In genomic region chr13:104112266-104112900, GRCm38 (mm10) we compare ENCODE assay signal across 12 mouse cellular contexts. TPM values are rescaled to one million over a fixed set of nuclear protein-coding genes. Genes with fewer than 3 reads are reported as not detected.
A peak's percentile ranks its signal among the peaks of the same experiment; 100 is the strongest.
DNase-seq lines count a peak whose midpoint lies in the region; ATAC-seq lines count a peak whose summit lies in the region.
"Had no signal": no experiment of that assay in that cellular context is flagged by ENCODE, and none has a peak within 500 bp of the region (broad histone marks: within the 10 kb centered on the region; RNA-seq: fewer than 3 reads in every experiment).

No protein-coding gene starts in this region.

- no peaks in the 10 kb centered on the region for H3K27me3 ChIP-seq in hindbrain, embryonic 12.5 days
- H3K27me3 ChIP-seq in hindbrain, embryonic 10.5 days (ENCODE audit: insufficient read depth, poor library complexity, severe bottlenecking) = no peaks in the 10 kb centered on the region
- H3K27me3 ChIP-seq in kidney, embryonic 14.5 days (ENCODE audit: control insufficient read depth, insufficient read depth, low read length) = no peaks in the 10 kb centered on the region
- H3K27me3 ChIP-seq: neural tube, embryonic 12.5 days had no signal

- no peak overlapping the region for H3K9ac ChIP-seq in hindbrain, embryonic 12.5 days
- H3K9ac ChIP-seq in kidney, embryonic 14.5 days (ENCODE audit: low read depth, low read length) = no peak overlapping the region
- H3K9ac ChIP-seq: neural tube, embryonic 12.5 days had no signal

- no peak for DNase-seq in hindbrain, embryonic 10.5 days (ENCODE audit: low spot score)
- DNase-seq in CD4-positive helper T cell, adult 2 months (ENCODE audit: low read depth, low spot score) = peak; percentile 64
- no peak for DNase-seq in gastrocnemius, postnatal 10 days
- no peak for DNase-seq in adrenal gland, adult 18-20 months (ENCODE audit: low spot score in 2 of 2)
- DNase-seq: adrenal gland, postnatal 25 days; kidney, adult 8-10 months had no signal

- H3K4me1 ChIP-seq in hindbrain, embryonic 12.5 days = peaks cover 12% of the 10 kb centered on the region
- peaks cover 37% of the 10 kb centered on the region for H3K4me1 ChIP-seq in hindbrain, embryonic 10.5 days (replicated peaks)
- no peaks in the 10 kb centered on the region for H3K4me1 ChIP-seq in kidney, embryonic 14.5 days (ENCODE audit: control insufficient read depth, insufficient read depth, low read length)

- H3K4me2 ChIP-seq in hindbrain, embryonic 12.5 days (replicated peaks) = peak overlapping the region; percentile 31; the same call in 1 of the 2 replicates
- H3K4me2 ChIP-seq in kidney, embryonic 14.5 days (replicated peaks; ENCODE audit: low read depth, low read length) = no peak overlapping the region

- H3K36me3 ChIP-seq in hindbrain, embryonic 12.5 days = peaks cover 11% of the 10 kb centered on the region; the same call in 1 of the 2 replicates
- peaks cover 26% of the 10 kb centered on the region for H3K36me3 ChIP-seq in hindbrain, embryonic 10.5 days
- no peaks in the 10 kb centered on the region for H3K36me3 ChIP-seq in kidney, embryonic 14.5 days (ENCODE audit: control insufficient read depth, insufficient read depth, low read length)

- no peak for ATAC-seq in hindbrain, embryonic 12.5 days (ENCODE audit: low FRiP score)
- ATAC-seq in activated CD4-positive, CD25-positive, alpha-beta regulatory T cell, adult 4 months = peak; percentile 28
- ATAC-seq in inflammation-experienced regulatory T-cells, adult 6 months = peak; percentile 26
- ATAC-seq in kidney, embryonic 14.5 days (ENCODE audit: low FRiP score, low TSS enrichment) = no peak

- 40% methylated on average over 12 of the region's 12 CpGs for WGBS in hindbrain, embryonic 12.5 days
- 33% methylated on average over 12 of the region's 12 CpGs for WGBS in hindbrain, embryonic 10.5 days
- 72% methylated on average over 12 of the region's 12 CpGs for WGBS in kidney, embryonic 14.5 days

- H3K4me3 ChIP-seq in hindbrain, embryonic 12.5 days = no peak overlapping the region
- no peak overlapping the region for H3K4me3 ChIP-seq in hindbrain, embryonic 10.5 days
- no peak overlapping the region for H3K4me3 ChIP-seq in kidney, embryonic 14.5 days (ENCODE audit: low read length)
- H3K4me3 ChIP-seq: neural tube, embryonic 12.5 days had no signal

- no peaks in the 10 kb centered on the region for H3K9me3 ChIP-seq in hindbrain, embryonic 12.5 days (replicated peaks)
- H3K9me3 ChIP-seq in hindbrain, embryonic 10.5 days = no peaks in the 10 kb centered on the region
- H3K9me3 ChIP-seq in kidney, embryonic 14.5 days (ENCODE audit: control insufficient read depth, low read length) = no peaks in the 10 kb centered on the region
- H3K9me3 ChIP-seq: neural tube, embryonic 12.5 days had no signal

- H3K27ac ChIP-seq in hindbrain, embryonic 12.5 days = no peak overlapping the region
- H3K27ac ChIP-seq in hindbrain, embryonic 10.5 days = no peak overlapping the region
- no peak overlapping the region for H3K27ac ChIP-seq in kidney, embryonic 14.5 days (ENCODE audit: low read depth, low read length)
- H3K27ac ChIP-seq: neural tube, embryonic 12.5 days had no signal

RNA-seq across cellular contexts. Expression of gene Sgtb, which starts 2.8 kb away (rescaled TPM):
- polyA plus RNA-seq in hindbrain, embryonic 12.5 days (2016; fragmentation: Nextera tagmentation; extraction: Ambion mirVana) = 26.9 and 28.9 TPM in 2 replicates
- 12.4 and 22.1 TPM in 2 replicates for polyA plus RNA-seq in hindbrain, embryonic 10.5 days (2016; fragmentation: Nextera tagmentation; extraction: Ambion mirVana)
- polyA plus RNA-seq in activated CD4-positive, CD25-positive, alpha-beta regulatory T cell, adult 4 months (2017; shearing (Covaris generic)) = under 1 TPM; 0.15 to 0.42 TPM
- under 1 TPM; 0.30 to 0.43 (median 0.36) TPM for polyA plus RNA-seq in inflammation-experienced regulatory T-cells, adult 6 months (2017; shearing (Covaris generic))
- 1 to 10 TPM; 1.2 to 1.6 TPM for total RNA-seq in gastrocnemius, postnatal 10 days (2021)
- 10 to 100 TPM in 1 of 2 experiments, 1 to 10 TPM in 1; 7.0 to 18.3 TPM for total RNA-seq in adrenal gland, adult 18-20 months (2021)
- 3.2 and 6.1 TPM in 2 replicates for polyA plus RNA-seq in kidney, embryonic 14.5 days (2014; fragmentation: Nextera tagmentation; extraction: Ambion mirVana)
- total RNA-seq: MEL had no signal

RNA-seq across cellular contexts. Expression of gene Nln, which starts 3.0 kb away (rescaled TPM):
- polyA plus RNA-seq in hindbrain, embryonic 12.5 days (2016; fragmentation: Nextera tagmentation; extraction: Ambion mirVana) = 29.2 and 31.2 TPM in 2 replicates
- 15.8 and 19.3 TPM in 2 replicates for polyA plus RNA-seq in hindbrain, embryonic 10.5 days (2016; fragmentation: Nextera tagmentation; extraction: Ambion mirVana)
- 1 to 10 TPM; 6.3 to 8.3 TPM for polyA plus RNA-seq in activated CD4-positive, CD25-positive, alpha-beta regulatory T cell, adult 4 months (2017; shearing (Covaris generic))
- 10 to 100 TPM in 1 of 3 experiments, 1 to 10 TPM in 2; 5.3 to 10.1 (median 8.7) TPM for polyA plus RNA-seq in inflammation-experienced regulatory T-cells, adult 6 months (2017; shearing (Covaris generic))
- 10 to 100 TPM in 1 of 2 experiments, 1 to 10 TPM in 1; 9.5 to 10.7 TPM for total RNA-seq in gastrocnemius, postnatal 10 days (2021)
- total RNA-seq in adrenal gland, adult 18-20 months (2021) = 10 to 100 TPM; 15.2 to 16.5 TPM
- polyA plus RNA-seq in kidney, embryonic 14.5 days (2014; fragmentation: Nextera tagmentation; extraction: Ambion mirVana) = 13.9 and 21.5 TPM in 2 replicates

Comparison
In these comparisons a context has a peak if more than half of its experiments do, and no peak if none do; other contexts are left out.
1. ATAC-seq: peak in activated CD4-positive, CD25-positive, alpha-beta regulatory T cell, adult 4 months (single experiment) and inflammation-experienced regulatory T-cells, adult 6 months (single experiment); none in hindbrain, embryonic 12.5 days (single experiment) and kidney, embryonic 14.5 days (single experiment).